Mouse (Mus musculus): ENCODE measurements around the gene Gm9913. TPM values are rescaled to one million over a fixed set of nuclear protein-coding genes. Genes with fewer than 3 reads are reported as not detected.

Gm9913 gene
- polyA plus RNA-seq, 1 experiment: not detected

DNA sequence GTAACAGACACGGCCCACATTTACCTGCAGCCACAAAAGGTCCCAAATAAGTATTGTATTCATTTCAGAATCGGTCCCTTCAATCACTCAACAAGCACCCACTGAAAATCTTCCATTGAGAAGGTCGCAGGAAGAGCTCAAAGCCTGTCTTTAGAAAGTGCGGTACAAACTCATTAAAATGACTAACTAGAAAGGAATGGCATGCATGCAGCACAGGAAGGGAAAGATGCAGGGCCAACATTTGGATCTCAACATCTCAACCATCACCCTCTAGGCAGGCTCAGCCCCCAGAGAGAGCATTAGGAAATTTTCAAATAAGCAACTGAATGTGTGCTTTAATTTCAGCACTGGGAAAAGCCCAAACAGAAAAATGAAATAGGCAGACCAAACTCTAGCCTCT, 33.2 kb upstream of the Gm9913 start:
- Histone ChIP-seq H3K9ac (ENCODE audit: low read depth, poor library complexity, severe bottlenecking) (no peak overlapping the region), H3K36me3 (ENCODE audit: control insufficient read depth, insufficient read depth, low read length, poor library complexity, severe bottlenecking) (no peaks in the 10 kb centered on the region), H3K4me1 (ENCODE audit: control insufficient read depth, insufficient read depth, low read length) (no peaks in the 10 kb centered on the region), H3K4me3 (ENCODE audit: low read depth, low read length) (no peak overlapping the region), H3K9me3 (replicated peaks; ENCODE audit: control insufficient read depth, insufficient read depth, low read length, poor library complexity, severe bottlenecking) (no peaks in the 10 kb centered on the region), H3K27me3 (ENCODE audit: control insufficient read depth, insufficient read depth, low read length, poor library complexity, severe bottlenecking) (no peaks in the 10 kb centered on the region), H3K27ac (ENCODE audit: insufficient read depth, low read length) (no peak overlapping the region)
- TF ChIP-seq EP300 (IDR thresholded peaks at IDR 0.05; ENCODE audit: insufficient read depth, low read depth, low read length) (no peak), POLR2A (IDR thresholded peaks at IDR 0.05; ENCODE audit: insufficient read depth, low read length) (no peak), CTCF (IDR thresholded peaks at IDR 0.05; ENCODE audit: low read depth, low read length) (no peak)

DNA sequence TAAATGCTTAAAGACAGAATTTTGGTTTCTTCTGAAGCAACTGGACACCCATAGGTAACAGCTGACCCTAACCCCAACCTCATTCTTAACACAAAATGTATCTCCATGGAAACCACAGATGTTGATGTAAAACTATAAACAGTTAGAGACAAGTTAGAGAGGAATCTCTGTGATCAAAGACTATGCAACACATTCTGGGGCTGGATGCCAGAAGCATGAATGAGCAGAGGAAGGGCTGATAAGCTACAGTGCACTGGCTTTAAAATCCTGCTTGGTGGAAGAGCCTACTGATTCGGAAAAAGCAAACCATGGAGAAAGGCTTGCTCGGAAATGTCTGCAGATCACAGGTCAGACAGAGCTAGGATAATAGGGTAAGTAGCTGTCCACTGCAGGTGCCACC, 31.7 kb upstream of the Gm9913 start:
- H3K36me3 ChIP-seq (ENCODE audit: control insufficient read depth, insufficient read depth, low read length, poor library complexity, severe bottlenecking): no peaks in the 10 kb centered on the region
- no peaks in the 10 kb centered on the region for H3K4me1 ChIP-seq (ENCODE audit: control insufficient read depth, insufficient read depth, low read length)
- no peak for TF ChIP-seq POLR2A (IDR thresholded peaks at IDR 0.05; ENCODE audit: insufficient read depth, low read length)
- no peak for TF ChIP-seq EP300 (IDR thresholded peaks at IDR 0.05; ENCODE audit: insufficient read depth, low read depth, low read length)
- TF ChIP-seq CTCF (IDR thresholded peaks at IDR 0.05; ENCODE audit: low read depth, low read length): no peak
- H3K9ac ChIP-seq (ENCODE audit: low read depth, poor library complexity, severe bottlenecking): no peak overlapping the region
- H3K27me3 ChIP-seq (ENCODE audit: control insufficient read depth, insufficient read depth, low read length, poor library complexity, severe bottlenecking): no peaks in the 10 kb centered on the region
- no peak overlapping the region for H3K27ac ChIP-seq (ENCODE audit: insufficient read depth, low read length)
- no peaks in the 10 kb centered on the region for H3K9me3 ChIP-seq (replicated peaks; ENCODE audit: control insufficient read depth, insufficient read depth, low read length, poor library complexity, severe bottlenecking)
- H3K4me3 ChIP-seq (ENCODE audit: low read depth, low read length): no peak overlapping the region

DNA sequence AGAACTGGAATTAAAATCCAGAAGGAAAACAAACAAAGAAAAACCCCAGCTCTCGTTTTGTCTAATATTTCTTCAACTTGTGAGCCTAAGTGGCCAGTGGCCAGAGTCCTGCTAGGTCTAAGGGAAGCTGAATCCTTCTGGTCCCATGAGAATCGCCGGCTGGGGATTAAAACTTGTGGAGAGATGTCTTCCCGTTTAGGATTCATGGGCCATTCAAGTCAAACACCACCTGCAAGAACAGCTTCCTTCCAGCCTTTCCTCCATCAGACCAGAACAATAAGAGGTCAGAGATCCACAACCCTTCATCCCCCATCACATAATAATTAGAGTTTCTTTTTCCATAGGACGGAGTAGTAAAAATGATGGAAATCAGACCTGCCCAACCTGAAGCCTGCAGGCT, 30.2 kb upstream of the Gm9913 start:
- H3K36me3 ChIP-seq (ENCODE audit: control insufficient read depth, insufficient read depth, low read length, poor library complexity, severe bottlenecking): no peaks in the 10 kb centered on the region
- H3K27me3 ChIP-seq (ENCODE audit: control insufficient read depth, insufficient read depth, low read length, poor library complexity, severe bottlenecking): no peaks in the 10 kb centered on the region
- H3K9ac ChIP-seq (ENCODE audit: low read depth, poor library complexity, severe bottlenecking): no peak overlapping the region
- no peak overlapping the region for H3K4me3 ChIP-seq (ENCODE audit: low read depth, low read length)
- H3K27ac ChIP-seq (ENCODE audit: insufficient read depth, low read length): no peak overlapping the region
- TF ChIP-seq CTCF (IDR thresholded peaks at IDR 0.05; ENCODE audit: low read depth, low read length) (no peak), EP300 (IDR thresholded peaks at IDR 0.05; ENCODE audit: insufficient read depth, low read depth, low read length) (no peak), POLR2A (IDR thresholded peaks at IDR 0.05; ENCODE audit: insufficient read depth, low read length) (no peak)
- H3K9me3 ChIP-seq (replicated peaks; ENCODE audit: control insufficient read depth, insufficient read depth, low read length, poor library complexity, severe bottlenecking): no peaks in the 10 kb centered on the region
- no peaks in the 10 kb centered on the region for H3K4me1 ChIP-seq (ENCODE audit: control insufficient read depth, insufficient read depth, low read length)

DNA sequence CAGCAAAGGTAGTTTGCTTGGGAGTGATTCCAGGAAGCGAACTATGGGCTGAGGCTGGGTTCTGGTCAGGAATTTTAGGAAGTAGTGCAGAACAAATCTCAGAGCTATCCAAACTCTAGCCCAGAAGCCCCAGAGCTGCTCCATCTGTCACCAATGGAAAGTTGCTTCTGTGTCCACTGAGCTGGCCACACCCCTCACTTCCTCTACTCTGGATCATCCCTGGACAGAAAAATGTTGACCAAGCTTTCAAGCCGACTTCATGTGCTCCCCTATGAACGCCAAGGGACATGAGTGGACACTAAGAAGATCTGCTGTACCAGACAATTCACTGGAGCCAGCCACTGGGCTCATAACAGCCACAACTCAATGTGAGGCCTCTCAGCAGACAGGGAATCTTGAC, 28.7 kb upstream of the Gm9913 start:
- Histone ChIP-seq H3K9ac (ENCODE audit: low read depth, poor library complexity, severe bottlenecking) (no peak overlapping the region), H3K36me3 (ENCODE audit: control insufficient read depth, insufficient read depth, low read length, poor library complexity, severe bottlenecking) (no peaks in the 10 kb centered on the region), H3K27ac (ENCODE audit: insufficient read depth, low read length) (no peak overlapping the region), H3K27me3 (ENCODE audit: control insufficient read depth, insufficient read depth, low read length, poor library complexity, severe bottlenecking) (no peaks in the 10 kb centered on the region), H3K4me1 (ENCODE audit: control insufficient read depth, insufficient read depth, low read length) (no peaks in the 10 kb centered on the region), H3K4me3 (ENCODE audit: low read depth, low read length) (no peak overlapping the region), H3K9me3 (replicated peaks; ENCODE audit: control insufficient read depth, insufficient read depth, low read length, poor library complexity, severe bottlenecking) (no peaks in the 10 kb centered on the region)
- no peak for TF ChIP-seq POLR2A (IDR thresholded peaks at IDR 0.05; ENCODE audit: insufficient read depth, low read length)
- no peak for TF ChIP-seq EP300 (IDR thresholded peaks at IDR 0.05; ENCODE audit: insufficient read depth, low read depth, low read length)
- TF ChIP-seq CTCF (IDR thresholded peaks at IDR 0.05; ENCODE audit: low read depth, low read length): no peak

DNA sequence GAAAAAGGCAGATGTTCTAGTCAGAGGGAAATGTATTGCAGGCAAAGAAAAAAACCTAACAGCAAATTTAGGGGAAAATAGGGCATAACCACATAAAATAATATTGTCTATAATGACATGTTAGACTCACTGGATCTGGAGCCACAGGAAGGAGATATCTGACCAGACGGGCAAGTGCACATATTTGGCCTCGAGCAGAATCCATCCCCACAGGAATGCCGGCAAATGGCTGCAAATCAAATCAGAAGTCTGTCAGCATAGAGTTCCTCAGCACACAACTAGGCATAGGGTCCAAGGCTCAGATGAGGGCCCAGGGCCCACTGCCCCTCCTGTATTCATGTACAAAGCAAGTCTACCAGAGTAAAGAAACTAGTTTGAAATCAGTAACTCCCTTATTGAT, 27.5 kb upstream of the Gm9913 start:
- TF ChIP-seq POLR2A (IDR thresholded peaks at IDR 0.05; ENCODE audit: insufficient read depth, low read length) (no peak), EP300 (IDR thresholded peaks at IDR 0.05; ENCODE audit: insufficient read depth, low read depth, low read length) (no peak), CTCF (IDR thresholded peaks at IDR 0.05; ENCODE audit: low read depth, low read length) (no peak)
- H3K36me3 ChIP-seq (ENCODE audit: control insufficient read depth, insufficient read depth, low read length, poor library complexity, severe bottlenecking): no peaks in the 10 kb centered on the region
- H3K4me3 ChIP-seq (ENCODE audit: low read depth, low read length): no peak overlapping the region
- H3K27ac ChIP-seq (ENCODE audit: insufficient read depth, low read length): no peak overlapping the region
- H3K4me1 ChIP-seq (ENCODE audit: control insufficient read depth, insufficient read depth, low read length): no peaks in the 10 kb centered on the region
- no peaks in the 10 kb centered on the region for H3K27me3 ChIP-seq (ENCODE audit: control insufficient read depth, insufficient read depth, low read length, poor library complexity, severe bottlenecking)
- H3K9ac ChIP-seq (ENCODE audit: low read depth, poor library complexity, severe bottlenecking): no peak overlapping the region
- H3K9me3 ChIP-seq (replicated peaks; ENCODE audit: control insufficient read depth, insufficient read depth, low read length, poor library complexity, severe bottlenecking): no peaks in the 10 kb centered on the region

DNA sequence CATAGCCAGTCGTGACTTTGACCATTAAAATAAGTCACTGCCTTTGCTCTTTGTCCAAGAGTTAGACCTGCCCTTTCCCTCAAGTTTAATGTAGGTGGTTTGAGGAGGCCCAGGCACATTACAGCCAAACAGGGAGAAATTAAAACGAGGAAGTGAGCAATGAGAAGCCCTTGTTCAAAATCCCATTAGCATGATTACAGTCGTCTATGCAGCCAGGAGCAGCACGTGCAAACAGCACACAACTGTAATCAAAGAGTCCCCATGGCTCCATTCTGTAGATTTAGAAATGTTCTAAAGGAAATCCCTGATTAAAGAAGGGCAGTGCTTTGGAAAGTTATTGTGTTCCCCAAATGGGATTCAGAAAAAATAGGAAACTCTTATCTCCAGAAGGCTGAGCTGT, 26.2 kb upstream of the Gm9913 start:
- H3K4me1 ChIP-seq (ENCODE audit: control insufficient read depth, insufficient read depth, low read length): no peaks in the 10 kb centered on the region
- no peaks in the 10 kb centered on the region for H3K9me3 ChIP-seq (replicated peaks; ENCODE audit: control insufficient read depth, insufficient read depth, low read length, poor library complexity, severe bottlenecking)
- no peak overlapping the region for H3K27ac ChIP-seq (ENCODE audit: insufficient read depth, low read length)
- no peaks in the 10 kb centered on the region for H3K27me3 ChIP-seq (ENCODE audit: control insufficient read depth, insufficient read depth, low read length, poor library complexity, severe bottlenecking)
- H3K9ac ChIP-seq (ENCODE audit: low read depth, poor library complexity, severe bottlenecking): no peak overlapping the region
- H3K4me3 ChIP-seq (ENCODE audit: low read depth, low read length): no peak overlapping the region
- no peaks in the 10 kb centered on the region for H3K36me3 ChIP-seq (ENCODE audit: control insufficient read depth, insufficient read depth, low read length, poor library complexity, severe bottlenecking)
- TF ChIP-seq EP300 (IDR thresholded peaks at IDR 0.05; ENCODE audit: insufficient read depth, low read depth, low read length) (no peak), POLR2A (IDR thresholded peaks at IDR 0.05; ENCODE audit: insufficient read depth, low read length) (no peak), CTCF (IDR thresholded peaks at IDR 0.05; ENCODE audit: low read depth, low read length) (no peak)
